Mouse (Mus musculus) cerebellum, adult (tissue): ENCODE data around the gene Slc25a36.

Experiments used
- ATAC-seq: cut with Nextera tagmentation; 2 replicates; pipeline ENCODE4 v1.9.2; 2017; ENCODE audit warnings: mild to moderate bottlenecking, moderate library complexity, mixed read lengths; ENCODE audit not compliant: insufficient number of reproducible peaks, low FRiP score, low TSS enrichment

The Slc25a36 gene

GRCm38 (mm10) chr9:97110571-97111390 lies at the start of gene Slc25a36:
Gene Slc25a36 (minus strand): TSS chr9:97111157.
- ATAC-seq = peak; percentile 96

- ATAC-seq = no peak
Measured at GRCm38 (mm10) chr9:97158412-97158811, 47.5 kb upstream of the Slc25a36 start.

- ATAC-seq = no peak
Measured at GRCm38 (mm10) chr9:97155981-97156380, 45.0 kb upstream of the Slc25a36 start.

DNA sequence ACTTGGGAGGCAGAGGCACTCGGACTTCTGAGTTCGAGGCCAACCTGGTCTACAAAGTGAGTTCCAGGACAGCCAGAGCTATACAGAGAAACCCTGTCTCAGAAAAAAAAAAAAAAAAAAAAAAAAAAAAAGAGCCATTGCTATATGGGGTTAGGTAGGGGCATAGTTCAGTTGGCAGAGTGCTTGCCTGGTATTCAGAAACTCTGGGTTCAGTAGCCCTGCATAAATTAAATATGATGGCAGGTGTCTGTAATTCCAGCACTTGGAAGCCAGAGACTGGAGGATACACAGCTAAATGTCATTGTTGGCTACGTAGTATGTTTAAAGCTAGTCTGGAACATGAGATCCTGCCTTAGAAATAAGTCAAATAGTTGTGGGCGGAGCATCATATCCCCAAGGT lies 44.0 kb upstream of the Slc25a36 start:
- ATAC-seq = no peak

- ATAC-seq = no peak
Measured at GRCm38 (mm10) chr9:97153006-97153405, 42.0 kb upstream of the Slc25a36 start.

- ATAC-seq = no peak
Measured at GRCm38 (mm10) chr9:97147270-97147669, 36.3 kb upstream of the Slc25a36 start.

DNA sequence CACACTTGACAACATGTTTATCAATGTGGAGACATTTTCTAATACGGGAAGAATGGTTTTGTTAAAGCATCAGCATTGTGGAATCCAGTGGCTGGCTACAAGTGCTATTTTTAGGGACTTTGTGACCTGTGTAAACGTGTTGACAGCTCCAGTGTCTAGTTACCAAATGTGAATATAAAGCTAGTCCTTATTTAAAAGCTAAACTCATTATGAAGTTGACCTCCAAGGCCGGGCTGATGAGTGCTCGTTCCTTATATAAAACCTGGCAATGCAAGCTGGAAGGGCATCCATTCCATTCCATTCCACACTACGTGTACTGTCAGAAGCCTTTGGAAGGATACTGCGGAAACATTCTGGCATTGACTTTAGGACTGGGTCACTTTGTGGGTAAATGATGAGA lies 34.4 kb upstream of the Slc25a36 start:
- ATAC-seq = no peak

GRCm38 (mm10) chr9:97143416-97143815 lies 32.5 kb upstream of the Slc25a36 start:
- ATAC-seq = no peak

DNA sequence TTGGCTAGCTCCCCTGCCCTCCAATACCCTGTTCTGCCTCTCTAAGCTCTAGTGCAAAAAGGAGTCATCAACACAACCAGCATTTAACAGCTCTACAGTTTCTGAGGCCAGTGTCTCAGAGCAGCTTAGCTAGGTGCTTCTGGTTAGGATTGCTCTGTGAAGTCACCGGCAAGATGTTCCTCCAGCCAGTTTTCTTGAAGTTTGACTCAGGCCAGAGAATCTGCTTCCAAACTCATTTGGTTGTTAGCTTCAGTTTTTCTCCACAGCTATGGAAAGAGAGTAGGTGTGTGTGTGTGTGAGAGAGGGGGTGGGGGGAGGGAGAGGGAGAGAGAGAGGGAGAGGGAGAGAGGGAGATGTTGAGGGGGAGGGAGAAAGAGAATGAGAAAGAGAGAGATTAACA lies 31.6 kb upstream of the Slc25a36 start:
- no peak for ATAC-seq

GRCm38 (mm10) chr9:97141723-97142122 lies 30.8 kb upstream of the Slc25a36 start:
- ATAC-seq = no peak

- ATAC-seq = no peak
Measured at GRCm38 (mm10) chr9:97140145-97140932, 29.4 kb upstream of the Slc25a36 start.

GRCm38 (mm10) chr9:97137678-97138077 lies 26.7 kb upstream of the Slc25a36 start:
- no peak for ATAC-seq

DNA sequence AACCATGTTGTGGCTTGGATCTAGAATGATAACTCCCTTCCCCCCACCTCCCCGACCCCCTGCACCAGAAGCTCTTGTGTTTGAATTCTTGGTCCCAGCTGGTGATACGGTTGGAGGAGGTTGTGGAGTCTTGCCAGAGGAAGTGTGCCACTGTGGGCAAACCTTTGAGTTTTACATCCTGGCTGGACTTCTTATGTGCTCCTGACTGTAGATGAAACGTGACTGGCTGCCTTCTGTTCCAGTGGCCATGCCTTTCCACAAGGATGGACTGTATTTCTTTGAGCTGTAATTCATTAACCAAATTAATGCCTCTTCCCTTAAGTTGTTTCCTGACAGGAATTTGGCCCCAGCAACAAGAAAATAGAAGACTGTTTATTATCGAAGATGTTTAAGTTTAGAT lies 26.2 kb upstream of the Slc25a36 start:
- no peak for ATAC-seq

GRCm38 (mm10) chr9:97135866-97136265 lies 24.9 kb upstream of the Slc25a36 start:
- no peak for ATAC-seq

DNA sequence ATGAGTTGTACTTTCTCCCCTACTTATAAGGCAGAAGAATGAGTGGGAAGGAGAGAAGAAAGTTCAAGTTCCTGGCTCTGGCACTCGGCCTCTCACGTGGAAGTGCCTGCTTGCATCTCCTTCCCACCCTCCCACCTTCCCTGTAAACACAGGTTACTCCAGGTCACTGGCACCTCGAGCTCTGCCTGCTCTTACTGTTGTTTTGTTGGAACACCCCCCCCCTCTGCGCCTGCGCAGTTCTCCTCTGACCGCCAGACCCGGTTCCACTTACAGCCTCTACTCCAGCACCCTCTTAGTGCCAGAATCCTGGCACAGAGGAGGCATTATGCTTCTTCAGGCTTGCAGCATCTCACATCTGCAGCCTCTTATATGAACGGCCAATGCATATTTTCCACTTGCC lies 22.2 kb upstream of the Slc25a36 start:
- no peak for ATAC-seq

DNA sequence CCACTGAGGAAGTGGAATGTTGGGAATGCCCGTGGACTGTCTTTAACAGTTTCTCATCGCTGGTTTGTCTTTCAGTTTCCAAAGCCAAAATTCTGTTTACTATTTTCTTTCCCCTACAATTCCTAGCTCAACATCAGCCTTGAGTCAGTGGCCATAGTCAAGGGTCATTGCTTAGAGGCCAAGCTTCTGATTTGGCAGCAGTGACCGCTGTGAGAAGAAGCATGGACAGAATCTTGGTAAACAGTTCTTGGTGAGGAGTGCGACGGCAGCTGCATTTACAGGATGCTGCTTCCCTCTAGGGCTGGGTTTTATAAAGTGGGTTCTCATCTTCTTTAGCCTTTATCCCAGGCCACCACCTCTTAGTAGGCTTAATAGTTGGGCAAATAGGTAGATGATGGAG lies 19.0 kb upstream of the Slc25a36 start:
- ATAC-seq = no peak

- ATAC-seq = no peak
Measured at GRCm38 (mm10) chr9:97123934-97124692, 13.2 kb upstream of the Slc25a36 start.

DNA sequence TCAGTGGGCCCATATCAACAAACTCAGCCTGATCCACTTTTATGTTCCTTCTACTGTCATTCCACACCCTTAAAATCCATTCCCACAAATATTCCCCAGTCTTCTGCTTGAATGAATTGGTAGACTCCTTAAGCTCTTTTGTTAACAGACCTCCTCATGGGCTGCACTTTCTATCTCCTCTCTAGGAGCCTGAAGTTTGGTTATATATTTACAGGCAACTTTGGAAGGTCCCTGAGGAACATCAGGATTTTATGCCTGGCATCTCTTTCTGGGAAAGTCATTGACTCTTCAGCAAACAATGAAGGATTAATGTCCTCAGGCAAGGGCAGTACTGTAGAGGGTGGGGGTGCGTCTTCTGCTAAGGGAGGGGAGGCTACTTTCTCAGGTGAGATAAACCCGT lies 10.5 kb upstream of the Slc25a36 start:
- ATAC-seq = no peak

GRCm38 (mm10) chr9:97114271-97114670 lies 3.3 kb upstream of the Slc25a36 start:
- ATAC-seq = no peak

DNA sequence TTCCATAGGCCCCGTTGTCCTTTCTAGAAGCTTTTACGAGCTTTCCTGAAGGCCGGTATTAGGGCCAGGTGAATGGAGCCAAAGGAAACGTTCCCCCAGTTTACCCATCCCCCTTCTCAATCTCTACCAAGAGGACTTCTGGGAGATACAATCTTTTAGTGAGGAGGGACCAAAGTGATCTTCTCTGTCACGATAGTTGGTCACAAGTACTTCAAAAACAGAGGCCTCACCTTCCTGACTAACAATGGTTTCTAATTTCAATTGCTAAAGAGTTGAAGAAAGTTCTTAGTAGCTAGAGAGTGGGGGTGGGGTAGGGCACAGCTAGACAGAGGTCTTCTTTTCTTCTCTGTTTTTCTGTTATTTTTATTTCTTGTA lies 2.6 kb upstream of the Slc25a36 start:
- ATAC-seq = no peak
